Mouse (Mus musculus) adrenal gland (tissue): Measurements from ENCODE around the gene Gm3685.
"Not testable (repeated sequence)": the region's sequence is repeated elsewhere in the genome, so short reads cannot be mapped to it uniquely, and the experiment has no call there.

Experiments used
- intact Hi-C: fragments of 180-260 bp; cut with DNase I; formaldehyde crosslinking; loops from one replicate; pipeline ENCODE4 v1.15.1; 2025
- long read RNA-seq, 2 experiments: library from polyadenylated mRNA; unstranded; transcript quantifications; one replicate each; pipeline ENCODE4 v2.0.0; 2020; ENCODE audit warnings: borderline replicate concordance in 1 of 2; ENCODE audit not compliant: insufficient replicate concordance in 1 of 2

The Gm3685 gene
- long read RNA-seq, experiment 1 = 0 reads
- long read RNA-seq, experiment 2 = 0 reads

DNA sequence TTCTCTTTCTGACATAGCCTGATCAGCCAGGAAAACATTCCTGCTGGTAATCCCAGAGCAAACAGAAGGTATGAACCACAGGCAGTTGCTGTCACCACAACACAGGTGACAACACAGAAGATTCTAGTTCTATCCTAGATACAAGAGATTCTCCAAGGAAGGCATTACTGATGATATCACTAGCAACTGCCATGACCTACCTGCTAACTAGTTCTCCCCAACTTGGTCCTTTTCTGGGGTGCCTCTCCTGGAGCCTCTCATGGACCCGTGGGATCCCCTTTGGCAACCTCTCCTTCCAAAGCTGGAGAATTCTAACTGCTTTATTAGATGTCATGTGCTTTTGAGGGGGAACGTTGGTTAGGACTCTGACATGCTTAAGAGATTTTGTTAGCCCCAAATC, at the start of gene Gm3685:
Gene Gm3685 (minus strand): TSS at position 101 of the 400 bp plus-strand sequence.
- intact Hi-C loops = not testable (repeated sequence)

DNA sequence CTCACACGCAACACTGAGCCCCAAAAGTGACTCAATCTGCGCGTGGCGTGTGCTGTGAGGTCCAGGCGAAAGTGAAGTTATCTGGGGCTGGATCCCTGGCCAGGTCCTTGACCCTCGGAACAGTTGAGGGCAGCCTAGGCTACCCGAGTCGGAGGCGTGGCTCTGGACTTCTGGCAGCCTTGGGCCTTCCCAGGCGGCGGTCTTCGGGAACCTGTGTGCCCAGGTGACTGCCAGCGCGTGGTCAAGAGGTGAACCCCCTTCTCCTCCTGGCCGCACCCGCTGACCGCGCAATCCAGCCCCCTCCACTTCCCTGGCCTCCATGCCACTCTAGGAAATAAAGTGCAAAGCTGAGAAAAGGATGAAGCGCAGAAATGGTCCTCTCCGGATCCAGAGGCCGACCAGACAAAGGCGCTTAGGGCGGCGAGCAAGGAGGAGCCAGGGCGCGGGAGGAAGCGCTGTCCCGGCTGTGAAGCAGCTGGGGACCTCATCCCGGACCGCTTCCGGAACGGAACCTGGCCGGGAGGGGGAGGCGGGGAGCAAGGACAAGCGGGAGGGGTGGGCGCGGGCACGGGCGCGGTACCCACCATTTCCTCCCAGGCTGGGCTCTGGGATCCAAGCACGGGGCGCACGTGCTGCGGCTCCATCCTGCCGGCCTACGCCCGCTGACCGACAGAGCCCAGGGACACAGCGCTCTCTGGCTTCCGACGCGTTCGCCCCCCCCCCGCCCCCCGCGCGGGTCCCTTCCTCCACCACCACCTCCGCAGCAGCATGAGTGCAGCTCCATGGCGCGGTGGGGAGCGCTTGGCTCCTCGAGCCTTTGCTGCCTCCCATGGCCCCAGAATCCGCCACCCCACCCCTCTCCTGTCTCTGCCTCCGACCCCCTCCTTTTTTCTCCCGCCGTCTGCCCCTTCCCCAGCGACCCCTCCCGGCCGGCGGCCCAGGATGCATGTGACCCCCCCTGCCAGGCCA, 17.7 kb downstream of the Gm3685 start, which contains the start of gene Gm10406:
Gene Gm10406 (minus strand): TSS at position 669 of the 969 bp plus-strand sequence.
- intact Hi-C loops = not testable (repeated sequence)

DNA sequence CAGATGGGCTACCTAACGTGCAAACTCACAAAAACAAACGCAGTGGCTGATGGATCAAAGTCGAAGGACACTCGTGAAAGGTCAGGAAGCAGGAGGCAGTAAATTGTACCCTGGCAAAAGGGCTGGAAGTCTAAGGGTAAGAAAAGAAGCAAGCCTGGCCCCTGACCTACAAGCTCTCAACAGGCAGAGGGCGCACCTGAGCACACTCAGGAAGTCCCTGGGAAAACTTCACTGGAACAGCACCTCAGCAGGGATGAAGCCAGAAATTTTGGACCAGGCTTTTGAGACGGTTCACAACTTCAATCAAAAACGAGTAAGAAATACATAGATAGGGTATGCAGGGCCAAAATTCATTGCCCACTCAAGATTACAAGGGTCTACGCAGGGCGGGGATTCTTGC, 18.5 kb downstream of the Gm3685 start:
- intact Hi-C loops = not testable (repeated sequence)
